Mouse (Mus musculus) adrenal gland, adult (tissue): ENCODE data around the gene Spata31d1b.
A peak's percentile ranks its signal among the peaks of the same experiment; 100 is the strongest.
"Not testable (repeated sequence)": the region's sequence is repeated elsewhere in the genome, so short reads cannot be mapped to it uniquely, and the experiment has no call there.

ENCODE experiments used
- DNase-seq, 2 experiments: peaks; one replicate each; pipeline ENCODE4 v3.0.0; 2022 to 2023; ENCODE audit warnings: low spot score in 1 of 2; ENCODE audit not compliant: inconsistent age in 2 of 2

Spata31d1b gene

GRCm38 (mm10) chr13:59694008-59694407 lies 18.1 kb upstream of the Spata31d1b start, which contains the start of gene 4921517D22Rik:
Gene 4921517D22Rik, minus strand, starts transcription at chr13:59694108.
- no peak for DNase-seq

- no peak for DNase-seq
Observed at GRCm38 (mm10) chr13:59695781-59696180, 16.3 kb upstream of the Spata31d1b start.

- DNase-seq = no peak
Observed at GRCm38 (mm10) chr13:59699131-59699530, 13.0 kb upstream of the Spata31d1b start.

- not testable (repeated sequence) for DNase-seq
Observed at GRCm38 (mm10) chr13:59700137-59700536, 11.9 kb upstream of the Spata31d1b start.

- no peak for DNase-seq
Observed at GRCm38 (mm10) chr13:59703514-59703913, 8.6 kb upstream of the Spata31d1b start.

- peak; percentile 18 to 40 for DNase-seq
Observed at GRCm38 (mm10) chr13:59704562-59704961, 7.5 kb upstream of the Spata31d1b start.

- no peak for DNase-seq
Observed at GRCm38 (mm10) chr13:59710230-59710629, 1.9 kb upstream of the Spata31d1b start, which contains the start of gene Spata31d1a. Gene Spata31d1a, minus strand, starts transcription at chr13:59710330.

- DNase-seq = no peak
Observed at GRCm38 (mm10) chr13:59713710-59714109, 1.6 kb downstream of the Spata31d1b start.

GRCm38 (mm10) chr13:59718857-59719440 lies 6.9 kb downstream of the Spata31d1b start:
- DNase-seq = not testable (repeated sequence)

GRCm38 (mm10) chr13:59719475-59719874 lies 7.4 kb downstream of the Spata31d1b start:
- DNase-seq = no peak

GRCm38 (mm10) chr13:59722089-59722488 lies 10.0 kb downstream of the Spata31d1b start:
- not testable (repeated sequence) for DNase-seq

GRCm38 (mm10) chr13:59726139-59726867 lies 14.2 kb downstream of the Spata31d1b start:
- no peak for DNase-seq

- peak; percentile 68 to 89 for DNase-seq
Observed at GRCm38 (mm10) chr13:59728378-59729093, 16.5 kb downstream of the Spata31d1b start.

- no peak for DNase-seq
Observed at GRCm38 (mm10) chr13:59731652-59732051, 19.6 kb downstream of the Spata31d1b start, which contains the start of gene Spata31d1d. Gene Spata31d1d, minus strand, starts transcription at chr13:59731752.

GRCm38 (mm10) chr13:59733936-59734335 lies 21.9 kb downstream of the Spata31d1b start:
- no peak for DNase-seq

- DNase-seq = not testable (repeated sequence)
Observed at GRCm38 (mm10) chr13:59734347-59734746, 22.3 kb downstream of the Spata31d1b start.

- DNase-seq = no peak
Observed at GRCm38 (mm10) chr13:59735190-59735589, 23.1 kb downstream of the Spata31d1b start.

- no peak for DNase-seq
Observed at GRCm38 (mm10) chr13:59738455-59738854, 26.4 kb downstream of the Spata31d1b start.

- DNase-seq = no peak
Observed at GRCm38 (mm10) chr13:59739397-59739796, 27.3 kb downstream of the Spata31d1b start.

GRCm38 (mm10) chr13:59741096-59741495 lies 29.0 kb downstream of the Spata31d1b start:
- DNase-seq = peak; percentile 81 to 87

- peak in 1 of 2 experiments; percentile 16 for DNase-seq
Observed at GRCm38 (mm10) chr13:59741697-59742096, 29.6 kb downstream of the Spata31d1b start.

GRCm38 (mm10) chr13:59745462-59745861 lies 33.4 kb downstream of the Spata31d1b start:
- no peak for DNase-seq
